Mouse (Mus musculus) gastrocnemius, postnatal 4 days (tissue): ENCODE data around the gene Rasal2. TPM values are rescaled to one million over a fixed set of nuclear protein-coding genes. Genes with fewer than 3 reads are reported as not detected.

Source experiments
- DNase-seq, 2 experiments: peaks; one replicate each; pipeline ENCODE4 v3.0.0; 2021 to 2022; ENCODE audit warnings: low spot score in 2 of 2, mixed read lengths in 2 of 2
- long read RNA-seq, 2 experiments: library from polyadenylated mRNA; stranded (forward); transcript quantifications; one replicate each; pipeline ENCODE4 v2.0.0; 2021
- total RNA-seq, 2 experiments: library from RNA; stranded (reverse); gene quantifications; 2 replicates each; pipeline ENCODE4 v1.2.3; 2021

The Rasal2 gene
- total RNA-seq = 10 to 100 TPM; 15.7 to 20.9 TPM
- long read RNA-seq, experiment 1, partial matches to known transcripts = 0 of 6 reads
- long read RNA-seq, experiment 1, other reads (novel, unspliced or antisense) = 6 of 6 reads
- long read RNA-seq, experiment 2, full-length matches to known transcripts = 2 of 6 reads
- long read RNA-seq, experiment 2, partial matches to known transcripts = 1 of 6 reads
- long read RNA-seq, experiment 2, other reads (novel, unspliced or antisense) = 3 of 6 reads

DNA sequence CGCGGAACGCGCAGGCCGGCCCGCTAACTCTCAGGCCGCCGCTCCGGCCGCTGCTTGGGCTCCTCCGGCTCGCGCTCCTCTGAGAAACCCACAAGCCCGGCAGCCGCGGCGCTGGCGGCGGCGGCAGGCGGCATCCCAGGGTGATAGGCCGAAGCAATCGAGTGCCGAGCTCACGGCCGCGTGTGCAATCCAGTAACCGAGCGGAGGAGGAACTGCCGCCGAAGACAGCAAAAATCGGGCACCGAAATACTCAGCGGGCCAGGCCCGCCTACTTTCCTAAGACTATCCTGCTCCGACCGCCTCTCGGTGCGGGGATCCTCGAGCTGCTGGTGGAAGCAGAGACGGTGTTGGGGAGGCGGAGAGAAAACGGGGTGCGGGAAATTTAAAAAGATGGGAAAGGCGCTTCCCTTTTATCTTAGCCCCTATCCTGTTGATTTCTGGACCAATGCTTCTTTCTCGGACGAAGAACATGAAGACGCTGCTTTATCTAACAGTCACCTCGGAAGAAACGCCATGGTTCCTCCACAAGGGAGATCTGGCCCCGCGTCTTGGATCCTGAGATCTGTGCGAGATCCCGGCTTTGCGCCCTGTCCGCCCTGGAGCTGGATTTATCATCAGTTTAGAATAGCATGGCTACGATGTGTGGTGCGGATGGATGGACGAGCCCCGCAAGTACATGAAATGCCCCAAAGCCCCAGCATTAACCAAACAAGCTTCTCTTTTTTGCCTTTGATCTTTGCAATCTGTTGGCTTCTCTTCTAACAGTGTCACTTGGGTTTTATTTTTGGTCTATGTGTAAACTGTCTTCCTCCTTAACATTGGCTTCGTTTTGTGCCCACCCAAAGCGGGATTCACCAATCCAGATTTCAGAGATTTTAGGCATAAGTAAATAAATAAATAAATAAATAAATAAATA lies at the start of gene Rasal2:
Gene Rasal2, minus strand, starts transcription at position 142 of the 916 bp plus-strand sequence.
- DNase-seq = peak; percentile 86 to 96

DNA sequence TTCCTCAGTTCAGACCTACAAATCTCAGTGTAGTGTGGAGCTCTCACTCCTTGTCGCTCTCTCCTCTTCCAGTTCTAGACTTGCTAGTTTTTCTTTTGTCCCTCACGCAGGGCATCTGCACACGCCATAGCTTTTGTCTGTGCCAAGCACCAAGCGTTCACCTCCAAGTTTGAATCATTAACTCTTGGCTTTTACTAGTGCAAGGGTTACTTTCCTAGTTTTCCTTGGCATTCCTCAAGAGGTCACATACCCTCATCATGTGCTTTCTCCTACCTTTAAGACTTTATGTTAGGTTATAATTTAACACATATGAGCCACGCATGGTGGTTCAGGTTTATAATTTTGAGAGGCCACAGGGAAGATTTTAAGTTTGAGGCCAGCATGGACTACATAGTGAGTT lies 48.9 kb upstream of the Rasal2 start:
- no peak for DNase-seq

GRCm38 (mm10) chr1:157459904-157460303 lies 47.5 kb upstream of the Rasal2 start:
- no peak for DNase-seq

GRCm38 (mm10) chr1:157458421-157459208 lies 46.2 kb upstream of the Rasal2 start, which contains the start of gene Cryzl2:
Gene Cryzl2 (plus strand): TSS chr1:157458577.
- DNase-seq = peak; percentile 58 to 79

DNA sequence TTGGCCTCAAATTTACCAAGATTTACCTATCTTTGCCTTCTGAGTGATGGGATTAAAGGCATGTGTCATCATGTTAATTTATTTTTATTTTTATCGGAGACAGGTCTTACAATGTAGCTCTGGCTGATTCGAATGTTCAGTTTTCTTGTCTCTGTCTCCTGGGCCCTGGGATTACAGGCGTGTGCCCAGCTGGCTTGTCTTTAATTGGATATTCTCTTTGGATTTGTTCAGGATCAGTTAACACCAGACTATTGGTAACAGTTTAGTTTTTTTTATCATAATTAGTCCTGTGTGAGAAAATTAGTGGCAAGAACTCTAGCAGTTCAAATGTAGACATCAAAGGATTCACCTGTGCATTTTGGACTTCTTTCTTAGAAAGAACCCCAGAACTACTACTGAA lies 45.4 kb upstream of the Rasal2 start:
- no peak for DNase-seq

GRCm38 (mm10) chr1:157454876-157455275 lies 42.5 kb upstream of the Rasal2 start:
- DNase-seq = no peak

GRCm38 (mm10) chr1:157452759-157453549 lies 40.6 kb upstream of the Rasal2 start:
- no peak for DNase-seq

DNA sequence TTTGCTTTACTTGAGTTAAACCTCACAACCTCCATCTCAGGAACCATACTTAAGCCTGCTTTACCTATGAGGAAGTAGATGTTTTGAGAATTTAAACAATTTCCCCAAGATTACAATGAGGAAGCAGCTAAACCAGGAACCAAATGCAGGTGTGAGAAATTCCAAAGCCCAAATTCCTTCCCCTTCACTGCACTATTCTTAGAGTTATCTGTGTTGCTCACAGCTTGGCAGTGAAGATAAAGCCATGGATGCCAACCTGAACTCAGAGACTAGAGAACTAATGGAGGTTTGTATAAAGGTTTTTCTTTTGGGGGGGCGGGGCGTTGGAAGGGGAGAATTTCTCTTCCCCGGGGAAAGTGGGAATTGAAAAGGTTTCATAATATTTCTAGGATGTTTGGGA lies 39.9 kb upstream of the Rasal2 start:
- no peak for DNase-seq

DNA sequence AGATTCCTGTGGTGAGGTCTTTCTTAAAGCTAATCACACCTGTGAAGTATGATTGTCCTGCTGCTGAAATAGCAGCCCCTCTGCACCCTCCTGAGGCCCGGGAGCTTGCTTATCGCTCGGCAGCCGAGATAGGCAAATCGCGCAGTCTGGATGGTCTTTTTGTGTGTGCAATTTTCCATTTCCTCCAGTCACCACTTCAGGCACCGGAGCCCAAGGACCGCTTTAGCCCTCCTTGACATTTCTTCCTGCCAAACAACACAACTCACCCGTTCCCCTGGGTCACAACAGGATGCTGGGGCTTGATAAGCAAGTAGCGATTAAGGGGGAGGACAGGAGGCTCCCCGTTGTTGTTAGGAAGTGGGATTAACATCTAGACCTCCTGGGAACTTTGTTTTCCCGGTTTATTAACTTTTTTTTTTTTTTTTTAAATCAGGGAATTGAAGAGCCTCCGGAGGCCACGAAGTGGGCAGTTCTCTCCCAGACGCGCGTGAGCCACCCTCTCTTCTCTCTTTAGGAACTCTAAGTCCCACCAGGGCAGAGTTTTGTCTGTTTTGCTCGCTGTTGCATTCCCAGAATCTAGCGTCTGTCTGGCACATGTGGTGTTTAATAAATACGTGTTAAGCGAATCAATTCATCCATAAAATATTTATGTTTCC lies 37.7 kb upstream of the Rasal2 start:
- no peak for DNase-seq

DNA sequence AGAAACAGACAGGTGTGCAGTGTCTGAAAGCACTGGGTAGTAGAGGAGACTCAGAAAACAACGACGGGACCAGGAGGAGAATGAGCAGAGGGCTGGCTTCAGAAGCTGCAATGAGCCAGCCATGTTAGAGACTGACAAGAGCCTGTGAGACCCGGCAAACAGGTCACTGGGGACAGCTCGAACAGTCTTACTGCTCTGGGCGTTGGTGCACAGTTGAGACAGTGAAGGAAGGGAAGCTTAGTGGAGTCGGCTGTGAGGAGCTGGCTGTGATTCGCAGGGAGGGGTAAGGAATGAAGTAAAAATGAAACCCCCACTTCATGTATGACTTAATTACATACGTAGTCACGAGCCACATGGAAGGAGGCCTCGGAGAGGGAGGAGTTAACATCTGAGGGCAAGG lies 37.1 kb upstream of the Rasal2 start:
- no peak for DNase-seq

DNA sequence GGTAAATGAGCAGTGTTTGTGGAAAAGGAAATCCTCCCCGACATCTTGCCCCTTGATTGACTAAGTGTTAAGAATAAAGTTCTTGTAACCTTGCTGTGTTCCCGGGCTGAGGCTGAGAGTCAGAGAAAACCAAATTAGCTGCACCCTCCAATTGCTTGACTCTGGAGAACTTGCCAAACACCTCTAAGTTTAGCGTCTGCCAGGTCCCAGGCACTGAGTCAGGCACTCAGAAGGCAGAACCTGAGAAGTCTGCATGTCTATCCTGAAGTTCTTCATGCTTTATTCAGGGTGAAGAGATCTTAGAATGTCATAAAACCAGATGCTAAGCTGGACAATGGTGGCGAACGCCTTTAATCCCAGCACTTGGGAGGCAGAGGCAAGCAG lies 36.4 kb upstream of the Rasal2 start:
- DNase-seq = no peak

- DNase-seq = no peak
Measured at GRCm38 (mm10) chr1:157448164-157448804, 35.9 kb upstream of the Rasal2 start.

GRCm38 (mm10) chr1:157447142-157447541 lies 34.7 kb upstream of the Rasal2 start:
- DNase-seq = no peak

DNA sequence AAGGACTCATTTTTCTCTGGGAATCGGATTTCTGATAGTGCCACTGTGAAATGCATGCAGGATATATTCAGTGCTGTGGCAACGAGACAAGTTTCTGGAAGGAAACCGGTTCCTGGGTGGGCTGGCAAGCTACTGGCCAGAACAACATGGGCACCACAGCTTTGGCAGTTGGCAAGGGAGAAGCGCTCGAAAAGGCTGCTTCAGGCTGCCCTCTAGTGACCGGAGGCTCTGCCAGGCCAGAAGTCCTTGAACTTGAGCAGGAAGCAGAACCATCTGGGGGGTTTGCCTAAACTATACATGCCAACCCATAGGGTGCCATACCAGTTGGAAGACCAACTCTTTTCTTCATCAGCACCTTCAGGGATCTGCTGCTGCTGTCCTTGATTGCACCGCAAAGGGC lies 33.9 kb upstream of the Rasal2 start:
- peak in 1 of 2 experiments; percentile 59 for DNase-seq

- DNase-seq = no peak
Measured at GRCm38 (mm10) chr1:157445398-157445910, 33.1 kb upstream of the Rasal2 start.

DNA sequence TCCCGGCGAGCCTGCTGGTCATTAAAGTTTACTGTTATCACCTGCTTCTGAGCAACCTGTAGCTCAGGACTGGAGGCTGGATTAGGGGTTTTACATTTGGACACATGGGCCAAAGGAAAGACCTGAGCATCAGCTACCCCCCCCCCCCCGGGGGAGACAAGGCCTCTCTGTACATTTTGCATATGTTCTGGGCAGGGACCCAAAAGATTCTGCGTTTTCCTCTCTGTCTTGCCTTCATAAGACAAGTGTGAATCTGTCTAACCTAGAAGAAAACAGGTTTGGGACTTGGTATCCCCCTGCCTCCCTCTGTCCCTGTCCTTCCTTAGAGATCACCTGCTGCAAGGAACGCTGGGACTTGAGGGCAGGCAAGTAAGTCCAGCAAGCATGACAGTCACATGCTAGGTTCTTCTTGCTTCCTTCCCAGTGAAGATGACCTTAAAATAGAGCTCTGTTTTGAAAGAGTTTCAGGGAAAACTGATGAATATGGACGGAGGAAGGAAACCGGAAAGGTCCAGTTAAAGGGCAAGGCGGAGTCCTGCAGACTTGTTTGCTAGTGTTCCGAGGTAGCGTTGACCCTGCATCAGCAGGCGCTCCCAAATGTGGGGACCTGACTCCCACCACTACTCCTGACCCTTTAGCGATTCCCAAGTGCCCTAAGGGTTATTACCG lies 32.4 kb upstream of the Rasal2 start:
- DNase-seq = no peak

DNA sequence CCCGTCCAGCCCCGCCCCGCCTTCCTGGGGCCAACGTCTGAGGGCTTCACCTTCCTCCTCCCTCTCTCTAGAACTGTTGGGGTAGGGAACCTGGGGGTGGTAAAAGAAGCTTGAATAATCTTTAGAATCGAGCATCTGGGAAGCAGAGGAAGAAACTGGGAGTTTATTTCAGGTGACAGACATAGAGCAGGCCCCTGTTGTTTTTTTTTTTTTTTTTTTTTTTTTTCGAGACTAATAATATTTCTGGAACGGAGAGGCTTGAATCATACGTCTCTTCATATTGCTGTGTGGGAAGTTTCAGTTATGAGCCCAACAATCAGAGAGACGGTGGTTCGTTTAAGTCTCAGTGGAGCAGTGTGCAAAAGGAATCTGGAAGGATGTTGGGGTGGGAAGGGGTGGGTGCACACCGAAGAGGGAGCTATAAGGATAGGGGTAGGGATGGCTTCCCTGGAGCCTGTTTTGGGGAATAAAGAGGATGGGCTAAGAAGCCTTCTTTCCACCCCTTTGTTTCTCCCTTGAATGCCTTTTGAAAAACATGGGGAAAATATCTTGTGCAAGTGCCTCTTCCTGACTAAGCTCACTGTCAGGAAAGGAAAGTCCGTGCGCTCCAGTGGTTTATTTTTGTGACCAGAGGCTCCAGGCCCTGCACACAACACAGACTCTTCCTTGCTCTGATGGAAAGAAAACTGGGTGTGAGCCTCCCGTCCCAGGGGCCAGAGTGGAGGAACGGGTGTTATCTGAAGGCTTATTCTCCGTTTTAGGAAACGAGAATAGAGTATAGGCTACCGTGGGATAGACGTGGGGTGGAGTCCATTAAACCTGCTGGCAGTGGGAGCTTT lies 31.5 kb upstream of the Rasal2 start:
- no peak for DNase-seq
